Mouse (Mus musculus) CH12.LX (cell line): ENCODE data around the gene Wdr90. TPM values are rescaled to one million over a fixed set of nuclear protein-coding genes. Genes with fewer than 3 reads are reported as not detected.

Experiments used
- DNase-seq: peaks from one replicate; pipeline ENCODE4 v3.0.0-alpha.2; 2013; ENCODE audit errors: extremely low read depth
- H3K27ac ChIP-seq: 2 replicates; pipeline ENCODE4 v1.5.1; 2012; ENCODE audit warnings: low read depth, mild to moderate bottlenecking, control low read depth, moderate library complexity; ENCODE audit not compliant: insufficient read depth
- H3K27me3 ChIP-seq: replicated peaks from 2 replicates; pipeline ENCODE3; 2012; ENCODE audit warnings: inconsistent platforms
- H3K36me3 ChIP-seq, 2 experiments: replicated peaks in 1 of 2; 2 replicates each; pipeline versions ENCODE3 to v1.6.1; 2012; ENCODE audit warnings: inconsistent platforms in 1 of 2, low read length in 1 of 2, mild to moderate bottlenecking in 1 of 2, mixed read lengths in 1 of 2, moderate library complexity in 1 of 2; ENCODE audit not compliant: control insufficient read depth in 1 of 2, insufficient read depth in 1 of 2
- H3K4me1 ChIP-seq, 2 experiments: 2 replicates each; pipeline ENCODE4 v1.6.1; 2012; ENCODE audit warnings: inconsistent platforms in 1 of 2, moderate library complexity in 1 of 2; ENCODE audit not compliant: insufficient read depth in 2 of 2, control insufficient read depth in 1 of 2
- H3K4me2 ChIP-seq: 2 replicates; pipeline ENCODE4 v1.6.1; 2012; ENCODE audit warnings: low read depth, mild to moderate bottlenecking, control low read depth; ENCODE audit not compliant: poor library complexity, insufficient read depth, severe bottlenecking
- H3K4me3 ChIP-seq, 3 experiments: fragments of 150-350 bp in 1 of 3; sonication (generic) in 1 of 3; replicated peaks in 1 of 3; 2 replicates each; pipeline versions ENCODE3 to v1.5.1; 2011 to 2012; ENCODE audit warnings: low read depth in 2 of 3, low read length in 2 of 3, mild to moderate bottlenecking in 2 of 3, moderate library complexity in 2 of 3, control low read depth in 1 of 3, improper control_type of control experiment in 1 of 3, inconsistent platforms in 1 of 3, mixed read lengths in 1 of 3; ENCODE audit not compliant: poor library complexity in 1 of 3
- H3K79me2 ChIP-seq: replicated peaks from 2 replicates; pipeline ENCODE4 v1.6.1; 2012; ENCODE audit warnings: mild to moderate bottlenecking, moderate library complexity; ENCODE audit not compliant: control insufficient read depth, poor library complexity, insufficient read depth, severe bottlenecking; ENCODE audit errors: extremely low read depth
- H3K9ac ChIP-seq: 2 replicates; pipeline ENCODE4 v1.6.1; 2012; ENCODE audit warnings: low read depth, mild to moderate bottlenecking, control low read depth, moderate library complexity; ENCODE audit not compliant: insufficient read depth
- H3K9me3 ChIP-seq: replicated peaks from 2 replicates; pipeline ENCODE3; 2012; ENCODE audit warnings: low read length, inconsistent platforms, mixed read lengths
- BHLHE40 ChIP-seq: IDR thresholded peaks from 2 replicates; pipeline ENCODE4 v1.6.1; 2011; ENCODE audit warnings: mild to moderate bottlenecking, low read depth, low read length, improper control_type of control experiment
- CHD1 ChIP-seq: IDR thresholded peaks from 2 replicates; pipeline ENCODE4 v1.6.1; 2012; ENCODE audit warnings: low read depth, low read length, improper control_type of control experiment, inconsistent platforms
- CHD2 ChIP-seq: IDR thresholded peaks from 2 replicates; pipeline ENCODE4 v1.6.1; 2011; ENCODE audit warnings: low read length, improper control_type of control experiment
- CTCF ChIP-seq, 2 experiments: IDR thresholded peaks in 1 of 2; conservative IDR thresholded peaks in 1 of 2; 2 replicates each; pipeline ENCODE4 v1.5.1; 2011 to 2012; ENCODE audit warnings: low read depth in 2 of 2, low read length in 2 of 2, improper control_type of control experiment in 1 of 2, inconsistent platforms in 1 of 2, mild to moderate bottlenecking in 1 of 2, moderate library complexity in 1 of 2
- E2F4 ChIP-seq: IDR thresholded peaks from 2 replicates; pipeline ENCODE4 v1.6.1; 2011; ENCODE audit warnings: low read depth, low read length, improper control_type of control experiment; ENCODE audit not compliant: insufficient replicate concordance
- ELF1 ChIP-seq: IDR thresholded peaks from 2 replicates; pipeline ENCODE4 v1.6.1; 2014; ENCODE audit warnings: low read depth, mild to moderate bottlenecking, inconsistent platforms, low read length, improper control_type of control experiment
- EP300 ChIP-seq: IDR thresholded peaks from 2 replicates; pipeline ENCODE4 v1.6.1; 2011; ENCODE audit warnings: low read length, improper control_type of control experiment
- ETS1 ChIP-seq: conservative IDR thresholded peaks from 2 replicates; pipeline ENCODE4 v1.6.1; 2012; ENCODE audit warnings: low read depth, mild to moderate bottlenecking, inconsistent platforms, low read length, improper control_type of control experiment, moderate library complexity
- GABPA ChIP-seq: IDR thresholded peaks from 2 replicates; pipeline ENCODE4 v1.6.1; 2012; ENCODE audit warnings: low read depth, low read length, improper control_type of control experiment, inconsistent platforms; ENCODE audit not compliant: insufficient replicate concordance
- HCFC1 ChIP-seq: IDR thresholded peaks from 2 replicates; pipeline ENCODE4 v1.6.1; 2012; ENCODE audit warnings: low read depth, mild to moderate bottlenecking, inconsistent platforms, low read length, improper control_type of control experiment
- IRF4 ChIP-seq: IDR thresholded peaks from 2 replicates; pipeline ENCODE4 v1.6.1; 2014; ENCODE audit warnings: low read depth, mild to moderate bottlenecking, inconsistent platforms, low read length, improper control_type of control experiment
- JUN ChIP-seq: IDR thresholded peaks from 2 replicates; pipeline ENCODE4 v1.6.1; 2011; ENCODE audit warnings: low read depth, mild to moderate bottlenecking, low read length, improper control_type of control experiment, moderate library complexity; ENCODE audit not compliant: insufficient read depth
- JUND ChIP-seq: conservative IDR thresholded peaks from 2 replicates; pipeline ENCODE4 v1.6.1; 2011; ENCODE audit warnings: low read depth, low read length, improper control_type of control experiment
- KAT2A ChIP-seq: IDR thresholded peaks from 2 replicates; pipeline ENCODE4 v1.6.1; 2012; ENCODE audit warnings: low read length, improper control_type of control experiment, inconsistent platforms; ENCODE audit not compliant: insufficient replicate concordance
- MAFK ChIP-seq: IDR thresholded peaks from 2 replicates; pipeline ENCODE4 v1.6.1; 2011; ENCODE audit warnings: low read length, improper control_type of control experiment; ENCODE audit not compliant: insufficient replicate concordance
- MAX ChIP-seq: IDR thresholded peaks from 2 replicates; pipeline ENCODE4 v1.6.1; 2011; ENCODE audit warnings: low read length, improper control_type of control experiment
- MAZ ChIP-seq: IDR thresholded peaks from 2 replicates; pipeline ENCODE4 v1.6.1; 2012; ENCODE audit warnings: low read depth, mild to moderate bottlenecking, inconsistent platforms, low read length, improper control_type of control experiment, moderate library complexity
- MEF2A ChIP-seq: IDR thresholded peaks from 2 replicates; pipeline ENCODE4 v1.6.1; 2014; ENCODE audit warnings: low read depth, mild to moderate bottlenecking, inconsistent platforms, low read length, improper control_type of control experiment, borderline replicate concordance
- MXI1 ChIP-seq: IDR thresholded peaks from 2 replicates; pipeline ENCODE4 v1.6.1; 2011; ENCODE audit warnings: mild to moderate bottlenecking, low read depth, low read length, improper control_type of control experiment
- MYC ChIP-seq: IDR thresholded peaks from 2 replicates; pipeline ENCODE4 v1.6.1; 2011; ENCODE audit warnings: low read depth, mild to moderate bottlenecking, improper control_type of control experiment, low read length
- NELFE ChIP-seq: IDR thresholded peaks from 2 replicates; pipeline ENCODE4 v1.6.1; 2011; ENCODE audit warnings: low read depth, low read length, improper control_type of control experiment
- NRF1 ChIP-seq: IDR thresholded peaks from 2 replicates; pipeline ENCODE4 v1.6.1; 2014; ENCODE audit warnings: low read depth, mild to moderate bottlenecking, inconsistent platforms, low read length, improper control_type of control experiment, moderate library complexity
- POLR2A ChIP-seq: IDR thresholded peaks from 2 replicates; pipeline ENCODE4 v1.6.1; 2011; ENCODE audit warnings: low read depth, mild to moderate bottlenecking, improper control_type of control experiment, low read length
- POLR2AphosphoS2 ChIP-seq: IDR thresholded peaks from 2 replicates; pipeline ENCODE4 v1.6.1; 2011; ENCODE audit warnings: low read depth, low read length, improper control_type of control experiment
- RAD21 ChIP-seq: IDR thresholded peaks from 2 replicates; pipeline ENCODE4 v1.6.1; 2011; ENCODE audit warnings: low read depth, mild to moderate bottlenecking, low read length, improper control_type of control experiment, moderate library complexity
- RCOR1 ChIP-seq: conservative IDR thresholded peaks from 2 replicates; pipeline ENCODE4 v1.6.1; 2012; ENCODE audit warnings: low read depth, mild to moderate bottlenecking, inconsistent platforms, low read length, improper control_type of control experiment
- SIN3A ChIP-seq: IDR thresholded peaks from 2 replicates; pipeline ENCODE4 v1.6.1; 2012; ENCODE audit warnings: low read length, improper control_type of control experiment, inconsistent platforms
- SMC3 ChIP-seq: IDR thresholded peaks from 2 replicates; pipeline ENCODE4 v1.6.1; 2011; ENCODE audit warnings: low read depth, low read length, improper control_type of control experiment
- TBP ChIP-seq: conservative IDR thresholded peaks from 2 replicates; pipeline ENCODE4 v1.6.1; 2011; ENCODE audit warnings: low read depth, low read length, improper control_type of control experiment
- TCF12 ChIP-seq: IDR thresholded peaks from 2 replicates; pipeline ENCODE4 v1.6.1; 2014; ENCODE audit warnings: low read depth, mild to moderate bottlenecking, inconsistent platforms, low read length, improper control_type of control experiment
- UBTF ChIP-seq: IDR thresholded peaks from 2 replicates; pipeline ENCODE4 v1.6.1; 2012; ENCODE audit warnings: low read depth, mild to moderate bottlenecking, inconsistent platforms, low read length, improper control_type of control experiment, moderate library complexity
- USF1 ChIP-seq: IDR thresholded peaks from 2 replicates; pipeline ENCODE4 v1.6.1; 2014; ENCODE audit warnings: low read depth, mild to moderate bottlenecking, inconsistent platforms, low read length, improper control_type of control experiment
- USF2 ChIP-seq: conservative IDR thresholded peaks from 2 replicates; pipeline ENCODE4 v1.6.1; 2011; ENCODE audit warnings: low read depth, low read length, improper control_type of control experiment
- ZKSCAN1 ChIP-seq: IDR thresholded peaks from 2 replicates; pipeline ENCODE4 v1.6.1; 2012; ENCODE audit warnings: low read depth, inconsistent platforms, low read length, improper control_type of control experiment, borderline replicate concordance
- ZMIZ1 ChIP-seq: IDR thresholded peaks from 2 replicates; pipeline ENCODE4 v1.6.1; 2012; ENCODE audit warnings: low read depth, mild to moderate bottlenecking, inconsistent platforms, low read length, improper control_type of control experiment
- ZNF384 ChIP-seq: IDR thresholded peaks from 2 replicates; pipeline ENCODE4 v1.6.1; 2012; ENCODE audit warnings: low read depth, low read length, improper control_type of control experiment, inconsistent platforms
- dilution Hi-C: fragments of 300-500 bp; cut with MboI; formaldehyde crosslinking; loops from 2 replicates; pipeline ENCODE4 v1.14.3; 2020; ENCODE audit warnings: low sequenced_read_pairs; ENCODE audit not compliant: extremely low pct_unique_long_range_greater_than_20kb, extremely low pct_ligation_motif_present
- in situ Hi-C: fragments of 300-500 bp; cut with MboI; formaldehyde crosslinking; loops from 3 replicates; pipeline ENCODE4 v1.14.3; 2019; ENCODE audit warnings: low sequenced_read_pairs, low pct_ligation_motif_present, low pct_unique_long_range_greater_than_20kb, mixed read lengths
- polyA plus RNA-seq: library from polyadenylated mRNA; unstranded; fragments of >175 nt; gene quantifications from 2 replicates; pipeline ENCODE4 v1.2.1, GENCODE M21; 2012; ENCODE audit warnings: low read depth; ENCODE audit not compliant: insufficient read length
- total RNA-seq, 2 experiments: library from RNA; depleted of rRNA; stranded (reverse); fragments of 300-350 nt in 1 of 2; fragments of >200 nt in 1 of 2; gene quantifications; 2 replicates each; pipeline ENCODE4 v1.2.3; 2012 to 2014

Gene Wdr90
- total RNA-seq (2012; rRNA removed) (31.9 and 38.0 TPM in 2 replicates), total RNA-seq (2014; rRNA removed) (16.0 and 17.5 TPM in 2 replicates), polyA plus RNA-seq (19.9 and 23.8 TPM in 2 replicates)

- no peak for TF ChIP-seq IRF4
- TF ChIP-seq CHD1, result no peak
- TF ChIP-seq BHLHE40, result no peak
- TF ChIP-seq E2F4, result peak; percentile 71; the same call in 1 of the 2 replicates
- TF ChIP-seq EP300, result no peak
- no peak for TF ChIP-seq ZNF384
- TF ChIP-seq UBTF, result 0 out of 2 replicates have a peak, but pooled peaks have one; percentile 25
- no peak for TF ChIP-seq SMC3
- peak; percentile 99 for TF ChIP-seq MXI1
- peak; percentile 76; the same call in 1 of the 2 replicates for TF ChIP-seq ELF1
- peak; percentile 51; the same call in 1 of the 2 replicates for TF ChIP-seq TCF12
- TF ChIP-seq RCOR1, result no peak
- no peak for TF ChIP-seq KAT2A
- no peak; the same call in 1 of the 2 replicates for TF ChIP-seq MAX
- TF ChIP-seq CHD2, result no peak
- TF ChIP-seq USF1, result no peak
- TF ChIP-seq POLR2AphosphoS2, result no peak
- no peak for TF ChIP-seq CTCF (conservative IDR thresholded peaks at IDR 0.05 in 1 of 2, IDR thresholded peaks at IDR 0.05 in 1 of 2; ENCODE audit: low read depth in 2 of 2, low read length in 2 of 2)
- TF ChIP-seq ETS1, result no peak
- TF ChIP-seq HCFC1, result peak; percentile 84
- peak; percentile 54; the same call in 1 of the 2 replicates for TF ChIP-seq NRF1
- TF ChIP-seq POLR2A, result peak; percentile 85
- no peak for TF ChIP-seq MAFK
- TF ChIP-seq JUN, result no peak
- TF ChIP-seq JUND, result no peak
- TF ChIP-seq MYC, result no peak
- no peak; the same call in 1 of the 2 replicates for TF ChIP-seq TBP
- TF ChIP-seq SIN3A, result peak; percentile 94
- TF ChIP-seq MAZ, result no peak
- TF ChIP-seq MEF2A, result 0 out of 2 replicates have a peak, but pooled peaks have one; percentile 40
- TF ChIP-seq RAD21, result no peak
- peak; percentile 44; the same call in 1 of the 2 replicates for TF ChIP-seq ZMIZ1
- no peak for TF ChIP-seq ZKSCAN1
- TF ChIP-seq USF2, result no peak
- peak; percentile 54; the same call in 1 of the 2 replicates for TF ChIP-seq NELFE
- no peak for TF ChIP-seq GABPA
- Histone ChIP-seq H3K4me2 (peak within 1 kb of the TSS; percentile 64), H3K27ac (peak within 1 kb of the TSS; percentile 38), H3K4me3 (peak within 1 kb of the TSS; percentile 70 to 86 (median 80)), H3K4me1 (peaks cover 9 to 25% of the 10 kb centered on the region in 2 experiments), H3K9ac (peak within 1 kb of the TSS; percentile 80), H3K27me3 (peaks cover 13% of the 10 kb centered on the region), H3K9me3 (no peaks in the 10 kb centered on the region), H3K79me2 (no peaks in the 10 kb centered on the region), H3K36me3 (peaks cover 6 to 19% of the 10 kb centered on the region in 2 experiments)
- DNase-seq, result peak; percentile 92
- in situ Hi-C loops, result no loop called here
- dilution Hi-C loops, result no loop called here
Observed at GRCm38 (mm10) chr17:25860832-25861703, at the start of gene Wdr90. TSS of gene Wdr90 (minus strand) at chr17:25861501.
